Mouse (Mus musculus): Measurements from ENCODE around the gene Specc1l. TPM values are rescaled to one million over a fixed set of nuclear protein-coding genes. Genes with fewer than 3 reads are reported as not detected.
"Not testable (repeated sequence)": the region's sequence is repeated elsewhere in the genome, so short reads cannot be mapped to it uniquely, and the experiment has no call there.

Gene Specc1l
- total and polyA plus RNA-seq, 2 experiments = 5.3 to 10.8 TPM

DNA sequence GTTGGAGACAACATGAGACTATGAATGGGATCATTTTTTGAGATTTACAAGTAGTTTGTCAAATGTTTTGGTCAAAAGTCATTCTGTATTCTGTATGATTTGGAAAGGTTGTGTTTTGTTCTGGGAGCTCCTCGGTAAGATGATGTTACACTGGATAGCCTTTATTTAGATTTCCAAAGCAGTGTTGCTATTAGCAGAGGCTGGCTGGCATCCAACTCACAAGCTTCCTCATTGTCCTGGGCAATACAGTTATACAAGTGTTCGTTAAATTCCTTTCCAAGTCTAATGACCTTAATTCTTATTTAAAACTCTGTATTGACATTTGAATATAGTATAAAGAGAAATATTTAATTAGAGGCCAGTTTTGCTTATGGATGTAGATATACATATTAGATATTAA lies 133.4 kb downstream of the Specc1l start:
- Histone ChIP-seq H3K4me3 (ENCODE audit: insufficient read depth, low read depth, low read length) (no peak overlapping the region), H3K9ac (ENCODE audit: low read depth, low read length) (no peak overlapping the region), H3K27me3 (ENCODE audit: control insufficient read depth, insufficient read depth, low read length) (no peaks in the 10 kb centered on the region), H3K36me3 (ENCODE audit: control insufficient read depth, insufficient read depth, low read length) (no peaks in the 10 kb centered on the region), H3K27ac (replicated peaks; ENCODE audit: insufficient read depth, low read depth, low read length) (no peak overlapping the region), H3K4me1 (ENCODE audit: control insufficient read depth, insufficient read depth, low read length) (no peaks in the 10 kb centered on the region; the same call in 1 of the 2 replicates), H3K79me2 (ENCODE audit: control insufficient read depth, insufficient read depth, low read length) (no peaks in the 10 kb centered on the region)
- TF ChIP-seq CTCF (IDR thresholded peaks at IDR 0.05; ENCODE audit: low read depth, low read length) = no peak
- TF ChIP-seq POLR2A (IDR thresholded peaks at IDR 0.05; ENCODE audit: extremely low read depth, insufficient read depth, low read length) = no peak
- 51% methylated on average over 2 of the region's 2 CpGs for WGBS
- DNase-seq (ENCODE audit: extremely low read depth, low read depth, low spot score) = no peak

DNA sequence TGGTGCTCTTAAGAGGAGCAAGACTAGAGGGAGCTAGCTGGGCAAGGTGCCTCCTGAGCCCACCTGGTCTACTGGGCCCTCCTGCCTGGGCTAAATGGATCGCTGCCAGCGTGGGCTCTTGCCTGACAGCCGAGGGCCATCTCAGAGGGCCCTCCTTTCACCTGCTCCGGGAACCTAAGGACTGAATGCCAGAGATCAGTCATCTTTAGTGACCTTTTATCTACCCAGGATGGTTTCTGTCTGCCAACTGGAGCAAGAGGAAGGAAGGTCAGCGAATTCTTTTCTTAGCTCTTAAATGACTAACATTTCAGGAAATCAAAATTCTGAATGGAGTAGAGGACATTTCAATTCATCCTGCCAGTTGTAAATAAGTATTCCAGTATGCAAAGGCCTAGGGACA lies 138.7 kb downstream of the Specc1l start:
- WGBS = 73% methylated on average over 5 of the region's 5 CpGs
- TF ChIP-seq CTCF (IDR thresholded peaks at IDR 0.05; ENCODE audit: low read depth, low read length) = no peak
- no peak for TF ChIP-seq POLR2A (IDR thresholded peaks at IDR 0.05; ENCODE audit: extremely low read depth, insufficient read depth, low read length)

DNA sequence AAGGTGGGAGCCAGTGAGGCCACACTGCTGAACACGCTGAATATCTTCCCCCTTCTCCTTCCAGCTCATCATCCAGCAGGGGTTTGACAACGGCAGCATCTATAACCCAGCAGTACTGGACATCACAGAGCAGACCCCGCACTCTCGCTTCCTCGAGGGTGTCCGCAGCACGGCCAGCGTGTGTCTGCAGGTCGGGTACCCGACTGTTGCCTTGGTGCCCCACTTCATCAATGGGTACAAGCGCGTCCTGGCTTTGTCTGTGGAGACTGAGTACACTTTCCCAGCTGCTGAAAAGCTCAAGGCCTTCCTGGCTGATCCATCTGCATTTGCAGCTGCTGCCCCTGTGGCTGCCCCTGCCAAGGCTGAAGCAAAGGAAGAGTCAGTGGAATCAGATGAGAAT lies 140.7 kb downstream of the Specc1l start:
- Histone ChIP-seq H3K4me1 (ENCODE audit: control insufficient read depth, insufficient read depth, low read length) (no peaks in the 10 kb centered on the region), H3K79me2 (ENCODE audit: control insufficient read depth, insufficient read depth, low read length) (no peaks in the 10 kb centered on the region), H3K36me3 (ENCODE audit: control insufficient read depth, insufficient read depth, low read length) (no peaks in the 10 kb centered on the region), H3K9ac (ENCODE audit: low read depth, low read length) (no peak overlapping the region), H3K4me3 (ENCODE audit: insufficient read depth, low read depth, low read length) (no peak overlapping the region), H3K27ac (replicated peaks; ENCODE audit: insufficient read depth, low read depth, low read length) (no peak overlapping the region), H3K27me3 (ENCODE audit: control insufficient read depth, insufficient read depth, low read length) (no peaks in the 10 kb centered on the region)
- no peak for DNase-seq (ENCODE audit: extremely low read depth, low read depth, low spot score)
- 96% methylated on average over 12 of the region's 12 CpGs for WGBS
- TF ChIP-seq CTCF (IDR thresholded peaks at IDR 0.05; ENCODE audit: low read depth, low read length) = no peak

More for the DNA sequence above, 138.7 kb downstream of the Specc1l start:
- no peak for DNase-seq (ENCODE audit: extremely low read depth, low read depth, low spot score)
- Histone ChIP-seq H3K4me3 (ENCODE audit: insufficient read depth, low read depth, low read length) (no peak overlapping the region), H3K4me1 (ENCODE audit: control insufficient read depth, insufficient read depth, low read length) (no peaks in the 10 kb centered on the region), H3K36me3 (ENCODE audit: control insufficient read depth, insufficient read depth, low read length) (no peaks in the 10 kb centered on the region), H3K79me2 (ENCODE audit: control insufficient read depth, insufficient read depth, low read length) (no peaks in the 10 kb centered on the region), H3K9ac (ENCODE audit: low read depth, low read length) (no peak overlapping the region), H3K27me3 (ENCODE audit: control insufficient read depth, insufficient read depth, low read length) (no peaks in the 10 kb centered on the region), H3K27ac (replicated peaks; ENCODE audit: insufficient read depth, low read depth, low read length) (no peak overlapping the region)

DNA sequence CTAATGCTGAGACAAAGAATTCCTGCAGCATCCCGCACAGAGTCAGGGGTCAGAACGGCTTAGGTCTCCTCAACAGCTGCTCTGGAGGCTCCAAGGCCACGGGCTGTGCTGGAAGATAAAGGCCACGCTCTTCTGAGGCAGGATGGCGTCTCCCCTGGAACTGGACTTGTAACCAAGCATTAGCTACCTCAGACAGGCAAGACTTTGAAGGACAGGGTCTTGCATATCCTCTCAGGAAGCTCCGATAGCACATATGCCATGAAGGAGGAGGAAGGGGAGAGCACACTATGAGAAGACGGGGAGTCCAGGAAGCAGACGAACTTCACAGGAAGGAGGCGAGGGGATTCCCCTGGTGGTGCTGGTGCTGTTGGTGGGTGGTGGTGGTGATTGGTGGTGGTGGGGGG lies 142.0 kb downstream of the Specc1l start:
- H3K27me3 ChIP-seq (ENCODE audit: control insufficient read depth, insufficient read depth, low read length); H3K27ac ChIP-seq (replicated peaks; ENCODE audit: insufficient read depth, low read depth, low read length); DNase-seq (ENCODE audit: extremely low read depth, low read depth, low spot score); H3K79me2 ChIP-seq (ENCODE audit: control insufficient read depth, insufficient read depth, low read length); H3K4me3 ChIP-seq (ENCODE audit: insufficient read depth, low read depth, low read length); H3K9ac ChIP-seq (ENCODE audit: low read depth, low read length); H3K36me3 ChIP-seq (ENCODE audit: control insufficient read depth, insufficient read depth, low read length); H3K4me1 ChIP-seq (ENCODE audit: control insufficient read depth, insufficient read depth, low read length): not testable (repeated sequence)
- WGBS = 65% methylated on average over 8 of the region's 9 CpGs

DNA sequence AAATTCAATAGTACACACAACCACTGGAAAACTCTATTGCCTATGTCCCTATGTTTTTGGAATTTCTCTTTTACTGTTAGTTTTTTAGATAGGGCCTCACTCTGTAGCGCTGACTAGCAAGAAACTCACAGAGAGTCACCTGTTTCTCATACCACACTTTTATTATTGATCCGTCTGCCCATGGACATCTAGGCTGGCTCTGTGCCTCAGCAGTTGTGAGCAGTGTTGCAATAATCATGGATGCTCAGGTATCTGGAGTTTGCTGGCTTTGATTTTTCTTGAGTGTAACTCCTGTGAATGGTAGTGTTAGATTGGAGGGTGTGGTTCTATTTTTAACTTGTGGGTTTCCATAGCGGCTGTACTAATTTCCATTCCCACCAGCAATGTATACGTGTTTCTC lies 143.5 kb downstream of the Specc1l start:
- no peaks in the 10 kb centered on the region for H3K27me3 ChIP-seq (ENCODE audit: control insufficient read depth, insufficient read depth, low read length)
- no peaks in the 10 kb centered on the region for H3K4me1 ChIP-seq (ENCODE audit: control insufficient read depth, insufficient read depth, low read length)
- H3K9ac ChIP-seq (ENCODE audit: low read depth, low read length) = no peak overlapping the region
- TF ChIP-seq POLR2A (IDR thresholded peaks at IDR 0.05; ENCODE audit: extremely low read depth, insufficient read depth, low read length) (no peak), CTCF (IDR thresholded peaks at IDR 0.05; ENCODE audit: low read depth, low read length) (no peak)
- no peak overlapping the region for H3K27ac ChIP-seq (replicated peaks; ENCODE audit: insufficient read depth, low read depth, low read length)
- H3K79me2 ChIP-seq (ENCODE audit: control insufficient read depth, insufficient read depth, low read length) = no peaks in the 10 kb centered on the region
- no peak overlapping the region for H3K4me3 ChIP-seq (ENCODE audit: insufficient read depth, low read depth, low read length)
- no peaks in the 10 kb centered on the region for H3K36me3 ChIP-seq (ENCODE audit: control insufficient read depth, insufficient read depth, low read length)
- WGBS = 37% methylated on average over 4 of the region's 4 CpGs
- peak; percentile 68 for DNase-seq (ENCODE audit: extremely low read depth, low read depth, low spot score)

Other genes starting within 250 kb of the Specc1l start
- 0.07 and 0.09 TPM in 2 replicates for gene Gnaz, start 244.9 kb upstream of the Specc1l start, total RNA-seq (2014; rRNA removed)
- gene Gnaz, start 244.9 kb upstream of the Specc1l start, polyA plus RNA-seq (2012; rRNA removed) = 0.14 TPM in 1 of 2 replicates, not detected in the other
- not detected in 2 replicates for gene Rsph14, start 179.5 kb upstream of the Specc1l start, total RNA-seq (2014; rRNA removed)
- not detected in 2 replicates for gene Rsph14, start 179.5 kb upstream of the Specc1l start, polyA plus RNA-seq (2012; rRNA removed)
- gene Rab36, start 175.0 kb upstream of the Specc1l start, total RNA-seq (2014; rRNA removed) = 0.18 and 0.34 TPM in 2 replicates
- gene Rab36, start 175.0 kb upstream of the Specc1l start, polyA plus RNA-seq (2012; rRNA removed) = 0.34 and 0.70 TPM in 2 replicates
- gene Bcr, start 151.5 kb upstream of the Specc1l start, total RNA-seq (2014; rRNA removed) = 7.5 and 12.0 TPM in 2 replicates
- 14.4 and 14.7 TPM in 2 replicates for gene Bcr, start 151.5 kb upstream of the Specc1l start, polyA plus RNA-seq (2012; rRNA removed)
- gene Adora2a, start 104.8 kb downstream of the Specc1l start, total RNA-seq (2014; rRNA removed) = 0.65 and 2.2 TPM in 2 replicates
- 2.2 and 2.6 TPM in 2 replicates for gene Adora2a, start 104.8 kb downstream of the Specc1l start, polyA plus RNA-seq (2012; rRNA removed)
- gene Upb1, start 189.0 kb downstream of the Specc1l start, total RNA-seq (2014; rRNA removed) = 220 and 232 TPM in 2 replicates
- gene Upb1, start 189.0 kb downstream of the Specc1l start, polyA plus RNA-seq (2012; rRNA removed) = 120 and 125 TPM in 2 replicates

Measured in liver, adult 2 months (tissue).